7 mouse cellular contexts compared by ENCODE assay signal in the genomic region with DNA sequence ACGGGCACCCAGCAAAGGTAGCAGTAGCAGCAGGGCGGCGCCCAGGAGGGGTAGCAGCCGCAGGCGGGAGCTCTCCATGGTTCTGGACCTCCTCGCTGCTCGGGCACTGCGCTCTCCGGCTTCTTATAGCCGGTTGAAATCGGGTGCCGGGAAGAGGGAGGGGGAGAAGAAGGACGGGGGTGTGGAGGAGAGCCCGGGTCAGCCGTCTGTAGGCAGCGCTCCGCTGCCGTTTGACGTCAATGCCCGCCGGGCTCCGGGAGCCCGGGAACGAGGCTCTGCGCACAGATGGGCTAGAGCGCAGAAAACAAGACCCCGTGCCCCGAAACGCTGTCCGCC. TPM values are rescaled to one million over a fixed set of nuclear protein-coding genes. Genes with fewer than 3 reads are reported as not detected.
A peak's percentile ranks its signal among the peaks of the same experiment; 100 is the strongest.
DNase-seq lines count a peak whose midpoint lies in the region; ATAC-seq lines count a peak whose summit lies in the region.

No protein-coding gene starts in this region.

- no peak overlapping the region for H3K4me3 ChIP-seq in stomach, embryonic 15.5 days (replicated peaks)

- no peaks in the 10 kb centered on the region for H3K36me3 ChIP-seq in stomach, embryonic 15.5 days

- peak; percentile 5 to 10 for DNase-seq in spleen, postnatal 36 days (ENCODE audit: low spot score in 2 of 2)
- DNase-seq in spleen, adult 12 weeks (ENCODE audit: low spot score) = no peak
- peak; percentile 22 for DNase-seq in brain, adult 2 months (ENCODE audit: low read depth, low spot score)
- DNase-seq in heart, adult 8-10 months (ENCODE audit: low spot score) = peak; percentile 1
- peak; percentile 38 for DNase-seq in kidney, adult 9 months

- H3K9ac ChIP-seq in stomach, embryonic 15.5 days = no peak overlapping the region

- no peaks in the 10 kb centered on the region for H3K9me3 ChIP-seq in stomach, embryonic 15.5 days

- no peak overlapping the region for H3K27ac ChIP-seq in stomach, embryonic 15.5 days

- H3K27me3 ChIP-seq in stomach, embryonic 15.5 days (replicated peaks) = peaks cover 28% of the 10 kb centered on the region

- peaks cover 5% of the 10 kb centered on the region; the same call in 1 of the 2 replicates for H3K4me1 ChIP-seq in stomach, embryonic 15.5 days

- H3K4me2 ChIP-seq in stomach, embryonic 15.5 days = peak overlapping the region; percentile 32

- WGBS in stomach, embryonic 15.5 days = 2% methylated on average over 30 of the region's 30 CpGs

- peak; percentile 88 for ATAC-seq in megakaryocyte-erythroid progenitor cell, adult 5-6 weeks (replicated peaks; ENCODE audit: low FRiP score, low TSS enrichment, poor library complexity, severe bottlenecking)
- ATAC-seq in stomach, embryonic 15.5 days (ENCODE audit: insufficient read depth, low FRiP score, low read depth) = no peak; the same call in 1 of the 2 replicates

RNA-seq across cellular contexts. Expression of gene Cartpt, which starts 0.4 kb away (rescaled TPM):
- total RNA-seq in heart, adult 8-10 months (2022) = not detected
- total RNA-seq in megakaryocyte-erythroid progenitor cell, adult 5-6 weeks (2014; fragmentation: Nextera tagmentation) = not detected in 2 replicates
- not detected in 2 replicates for total RNA-seq in megakaryocyte-erythroid progenitor cell, adult 5-6 weeks (2017)
- 35.7 and 35.8 TPM in 2 replicates for polyA plus RNA-seq in stomach, embryonic 15.5 days (2015; fragmentation: Nextera tagmentation; extraction: Ambion mirVana)
